Mouse (Mus musculus): ENCODE results near the gene Olfr1414. TPM values are rescaled to one million over a fixed set of nuclear protein-coding genes. Genes with fewer than 3 reads are reported as not detected.
"Not testable (repeated sequence)": the region's sequence is repeated elsewhere in the genome, so short reads cannot be mapped to it uniquely, and the experiment has no call there.

Olfr1414 gene
- polyA plus RNA-seq (2015; fragmentation: Nextera tagmentation; extraction: Ambion mirVana) = not detected in 2 replicates

GRCm38 (mm10) chr1:92518561-92518960 is at the start of gene Olfr1414:
Olfr1414 (minus strand) TSS chr1:92518661.
- ATAC-seq (ENCODE audit: low FRiP score, low TSS enrichment) = no peak
- WGBS = 76% methylated on average over 3 of the region's 3 CpGs

GRCm38 (mm10) chr1:92545929-92546328 is 27.5 kb upstream of the Olfr1414 start:
- H3K4me1 ChIP-seq (ENCODE audit: insufficient read depth, low read length) = no peaks in the 10 kb centered on the region
- 89% methylated on average over 2 of the region's 2 CpGs for WGBS
- H3K4me2 ChIP-seq (replicated peaks; ENCODE audit: low read depth, low read length) = no peak overlapping the region
- no peaks in the 10 kb centered on the region for H3K27me3 ChIP-seq (ENCODE audit: insufficient read depth, low read length)
- no peaks in the 10 kb centered on the region for H3K9me3 ChIP-seq (ENCODE audit: low read length)
- ATAC-seq (ENCODE audit: low FRiP score, low TSS enrichment) = no peak
- H3K4me3 ChIP-seq (ENCODE audit: low read length) = no peak overlapping the region
- H3K36me3 ChIP-seq (ENCODE audit: insufficient read depth, low read length) = no peaks in the 10 kb centered on the region
- no peak overlapping the region for H3K27ac ChIP-seq (ENCODE audit: low read length)
- no peak overlapping the region for H3K9ac ChIP-seq (replicated peaks; ENCODE audit: low read length)

More at GRCm38 (mm10) chr1:92518561-92518960, at the start of gene Olfr1414:
- no peak within 1 kb of the TSS for H3K27ac ChIP-seq (ENCODE audit: low read length)
- H3K36me3 ChIP-seq (ENCODE audit: insufficient read depth, low read length) = no peaks in the 10 kb centered on the region
- no peak within 1 kb of the TSS for H3K4me3 ChIP-seq (ENCODE audit: low read length)
- H3K27me3 ChIP-seq (ENCODE audit: insufficient read depth, low read length) = no peaks in the 10 kb centered on the region
- no peaks in the 10 kb centered on the region for H3K9me3 ChIP-seq (ENCODE audit: low read length)
- H3K4me2 ChIP-seq (replicated peaks; ENCODE audit: low read depth, low read length) = no peak within 1 kb of the TSS
- H3K4me1 ChIP-seq (ENCODE audit: insufficient read depth, low read length) = 0 out of 2 replicates have a peak, but pooled peaks cover 6% of the 10 kb centered on the region
- no peak within 1 kb of the TSS for H3K9ac ChIP-seq (replicated peaks; ENCODE audit: low read length)

DNA sequence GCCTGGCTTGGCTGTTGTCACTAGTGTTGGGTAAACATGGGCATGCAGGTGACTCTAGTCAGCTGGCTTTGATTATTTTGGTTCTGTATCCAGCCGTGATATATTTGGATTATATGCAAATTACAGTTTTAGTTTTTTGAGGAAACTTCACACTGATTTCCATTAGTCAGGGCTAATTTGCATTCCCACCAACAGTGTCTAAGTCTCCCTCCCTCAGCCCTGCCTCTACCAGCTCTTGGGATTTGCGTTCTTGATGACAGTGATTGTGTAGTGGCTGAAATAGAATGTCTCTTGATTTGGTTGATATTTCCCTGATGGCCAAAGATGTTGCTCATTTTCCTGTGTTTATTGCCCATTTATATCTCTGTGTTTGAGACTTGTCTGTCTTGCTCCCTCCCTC is 20.6 kb upstream of the Olfr1414 start:
- no peak overlapping the region for H3K9ac ChIP-seq (replicated peaks; ENCODE audit: low read length)
- H3K27me3 ChIP-seq (ENCODE audit: insufficient read depth, low read length) = 0 out of 2 replicates have a peak, but pooled peaks cover 3% of the 10 kb centered on the region
- no peak overlapping the region for H3K4me3 ChIP-seq (ENCODE audit: low read length)
- no peaks in the 10 kb centered on the region for H3K9me3 ChIP-seq (ENCODE audit: low read length)
- H3K27ac ChIP-seq (ENCODE audit: low read length) = no peak overlapping the region
- no peaks in the 10 kb centered on the region for H3K4me1 ChIP-seq (ENCODE audit: insufficient read depth, low read length)
- H3K36me3 ChIP-seq (ENCODE audit: insufficient read depth, low read length) = no peaks in the 10 kb centered on the region
- no peak overlapping the region for H3K4me2 ChIP-seq (replicated peaks; ENCODE audit: low read depth, low read length)
- no peak for ATAC-seq (ENCODE audit: low FRiP score, low TSS enrichment)
- WGBS = 61% methylated on average over 2 of the region's 2 CpGs

GRCm38 (mm10) chr1:92536972-92537371 is 18.5 kb upstream of the Olfr1414 start:
- Histone ChIP-seq H3K4me1 (ENCODE audit: insufficient read depth, low read length) (no peaks in the 10 kb centered on the region), H3K27me3 (ENCODE audit: insufficient read depth, low read length) (0 out of 2 replicates have a peak, but pooled peaks cover 3% of the 10 kb centered on the region), H3K36me3 (ENCODE audit: insufficient read depth, low read length) (no peaks in the 10 kb centered on the region), H3K9me3 (ENCODE audit: low read length) (no peaks in the 10 kb centered on the region), H3K27ac (ENCODE audit: low read length) (no peak overlapping the region), H3K4me2 (replicated peaks; ENCODE audit: low read depth, low read length) (no peak overlapping the region), H3K4me3 (ENCODE audit: low read length) (no peak overlapping the region), H3K9ac (replicated peaks; ENCODE audit: low read length) (no peak overlapping the region)
- no peak for ATAC-seq (ENCODE audit: low FRiP score, low TSS enrichment)
- WGBS = 28% methylated on average over 5 of the region's 5 CpGs

- H3K27ac ChIP-seq (ENCODE audit: low read length) = no peak overlapping the region
- 0 out of 2 replicates have a peak, but pooled peaks cover 6% of the 10 kb centered on the region for H3K4me1 ChIP-seq (ENCODE audit: insufficient read depth, low read length)
- no peak overlapping the region for H3K9ac ChIP-seq (replicated peaks; ENCODE audit: low read length)
- H3K4me3 ChIP-seq (ENCODE audit: low read length) = no peak overlapping the region
- no peak for ATAC-seq (ENCODE audit: low FRiP score, low TSS enrichment)
- H3K36me3 ChIP-seq (ENCODE audit: insufficient read depth, low read length) = no peaks in the 10 kb centered on the region
- no peaks in the 10 kb centered on the region for H3K9me3 ChIP-seq (ENCODE audit: low read length)
- no peaks in the 10 kb centered on the region for H3K27me3 ChIP-seq (ENCODE audit: insufficient read depth, low read length)
- 87% methylated on average over 3 of the region's 3 CpGs for WGBS
- H3K4me2 ChIP-seq (replicated peaks; ENCODE audit: low read depth, low read length) = no peak overlapping the region
Observed at GRCm38 (mm10) chr1:92523764-92524163, 5.3 kb upstream of the Olfr1414 start.

- Histone ChIP-seq H3K27me3 (ENCODE audit: insufficient read depth, low read length) (no peaks in the 10 kb centered on the region), H3K4me2 (replicated peaks; ENCODE audit: low read depth, low read length) (no peak overlapping the region), H3K4me1 (ENCODE audit: insufficient read depth, low read length) (0 out of 2 replicates have a peak, but pooled peaks cover 6% of the 10 kb centered on the region), H3K27ac (ENCODE audit: low read length) (no peak overlapping the region), H3K9ac (replicated peaks; ENCODE audit: low read length) (no peak overlapping the region), H3K4me3 (ENCODE audit: low read length) (no peak overlapping the region), H3K9me3 (ENCODE audit: low read length) (no peaks in the 10 kb centered on the region), H3K36me3 (ENCODE audit: insufficient read depth, low read length) (no peaks in the 10 kb centered on the region)
- ATAC-seq (ENCODE audit: low FRiP score, low TSS enrichment) = no peak
- 22% methylated on average over 10 of the region's 10 CpGs for WGBS
Observed at GRCm38 (mm10) chr1:92521376-92521775, 2.9 kb upstream of the Olfr1414 start.

DNA sequence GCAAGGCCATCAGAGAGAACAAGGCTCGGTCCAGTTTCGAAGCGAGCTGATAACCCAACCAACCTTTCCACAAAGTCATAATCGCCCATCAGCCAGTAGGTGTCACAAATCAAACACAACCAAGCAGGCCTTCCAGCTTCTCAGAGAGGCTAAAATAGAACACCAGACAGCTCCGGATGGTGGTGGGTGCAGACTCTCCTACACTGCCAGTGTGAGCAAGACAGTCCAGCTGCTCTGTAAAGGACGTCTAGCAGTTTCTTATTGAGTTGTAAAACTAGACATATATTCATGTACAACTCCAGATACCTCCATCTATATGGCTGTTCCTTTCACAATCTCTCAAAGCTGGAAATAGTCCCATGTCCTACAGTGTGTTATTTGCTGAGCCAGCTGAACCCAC is 585 bp upstream of the Olfr1414 start:
- Histone ChIP-seq H3K27ac (ENCODE audit: low read length) (no peak overlapping the region), H3K4me3 (ENCODE audit: low read length) (no peak overlapping the region), H3K36me3 (ENCODE audit: insufficient read depth, low read length) (no peaks in the 10 kb centered on the region), H3K4me2 (replicated peaks; ENCODE audit: low read depth, low read length) (no peak overlapping the region), H3K4me1 (ENCODE audit: insufficient read depth, low read length) (0 out of 2 replicates have a peak, but pooled peaks cover 6% of the 10 kb centered on the region), H3K27me3 (ENCODE audit: insufficient read depth, low read length) (no peaks in the 10 kb centered on the region), H3K9ac (replicated peaks; ENCODE audit: low read length) (no peak overlapping the region), H3K9me3 (ENCODE audit: low read length) (no peaks in the 10 kb centered on the region)
- ATAC-seq (ENCODE audit: low FRiP score, low TSS enrichment) = no peak
- 73% methylated on average over 6 of the region's 6 CpGs for WGBS

GRCm38 (mm10) chr1:92515390-92515789 is 3.1 kb downstream of the Olfr1414 start:
- ATAC-seq (ENCODE audit: low FRiP score, low TSS enrichment) = no peak
- 70% methylated on average over 11 of the region's 11 CpGs for WGBS
- Histone ChIP-seq H3K4me2 (replicated peaks; ENCODE audit: low read depth, low read length) (no peak overlapping the region), H3K4me3 (ENCODE audit: low read length) (no peak overlapping the region), H3K27ac (ENCODE audit: low read length) (no peak overlapping the region), H3K27me3 (ENCODE audit: insufficient read depth, low read length) (no peaks in the 10 kb centered on the region), H3K9me3 (ENCODE audit: low read length) (no peaks in the 10 kb centered on the region), H3K9ac (replicated peaks; ENCODE audit: low read length) (no peak overlapping the region), H3K4me1 (ENCODE audit: insufficient read depth, low read length) (no peaks in the 10 kb centered on the region), H3K36me3 (ENCODE audit: insufficient read depth, low read length) (no peaks in the 10 kb centered on the region)

GRCm38 (mm10) chr1:92511646-92512045 is 6.8 kb downstream of the Olfr1414 start:
- H3K4me3 ChIP-seq (ENCODE audit: low read length); H3K4me2 ChIP-seq (replicated peaks; ENCODE audit: low read depth, low read length); ATAC-seq (ENCODE audit: low FRiP score, low TSS enrichment); H3K36me3 ChIP-seq (ENCODE audit: insufficient read depth, low read length); H3K9me3 ChIP-seq (ENCODE audit: low read length); H3K27ac ChIP-seq (ENCODE audit: low read length); H3K9ac ChIP-seq (replicated peaks; ENCODE audit: low read length); H3K27me3 ChIP-seq (ENCODE audit: insufficient read depth, low read length); H3K4me1 ChIP-seq (ENCODE audit: insufficient read depth, low read length): not testable (repeated sequence)
- 89% methylated on average over 4 of the region's 5 CpGs for WGBS

- Histone ChIP-seq H3K4me1 (ENCODE audit: insufficient read depth, low read length) (no peaks in the 10 kb centered on the region), H3K9ac (replicated peaks; ENCODE audit: low read length) (no peak within 1 kb of the TSS), H3K27ac (ENCODE audit: low read length) (no peak within 1 kb of the TSS), H3K4me3 (ENCODE audit: low read length) (no peak within 1 kb of the TSS), H3K27me3 (ENCODE audit: insufficient read depth, low read length) (no peaks in the 10 kb centered on the region), H3K4me2 (replicated peaks; ENCODE audit: low read depth, low read length) (no peak within 1 kb of the TSS), H3K36me3 (ENCODE audit: insufficient read depth, low read length) (no peaks in the 10 kb centered on the region), H3K9me3 (ENCODE audit: low read length) (no peaks in the 10 kb centered on the region)
- 77% methylated on average over 2 of the region's 2 CpGs for WGBS
- no peak for ATAC-seq (ENCODE audit: low FRiP score, low TSS enrichment)
Observed at GRCm38 (mm10) chr1:92496001-92496400, 22.5 kb downstream of the Olfr1414 start, which contains the start of gene Olfr1415. Olfr1415 (minus strand) TSS chr1:92496101.

Data from kidney, embryonic 16.5 days (tissue).